Mouse (Mus musculus): ENCODE results near the gene Slc25a30.
"Not testable (repeated sequence)": the region's sequence is repeated elsewhere in the genome, so short reads cannot be mapped to it uniquely, and the experiment has no call there.

The Slc25a30 gene

DNA sequence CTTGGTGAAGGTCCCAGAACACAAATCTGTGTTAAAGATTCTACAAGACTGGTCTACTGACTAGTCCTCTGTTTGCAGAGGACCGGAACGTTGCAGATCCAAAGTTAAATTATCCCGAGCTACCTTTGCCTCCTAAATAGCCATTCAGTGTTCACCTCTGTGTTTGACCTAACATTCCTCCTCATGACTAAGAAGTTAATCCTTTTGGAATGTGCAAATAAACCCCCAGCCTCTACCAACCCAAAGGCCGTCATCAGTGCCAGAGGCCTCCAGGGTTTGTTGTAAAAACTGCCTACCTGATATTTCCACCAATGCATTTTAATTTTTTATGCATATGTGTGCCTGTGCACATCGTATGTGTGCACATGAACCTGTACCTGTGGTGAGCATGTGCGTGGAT is 7.5 kb upstream of the Slc25a30 start:
- in situ Hi-C loops (cut with MseI, MboI): loop anchor here in 1 of 2 experiments (5.0 kb wide), 1 partner anchor 33 kb away; no protein-coding TSS in a partner anchor

GRCm38 (mm10) chr14:75793110-75793509 is 6.3 kb upstream of the Slc25a30 start:
- in situ Hi-C loops (cut with MseI, MboI): loop anchor here in 1 of 2 experiments (5.0 kb wide), 1 partner anchor 34 kb away; no protein-coding TSS in a partner anchor

GRCm38 (mm10) chr14:75791372-75791771 is 4.5 kb upstream of the Slc25a30 start:
- in situ Hi-C loops (cut with MseI, MboI): loop anchor here in 1 of 2 experiments (5.0 kb wide), 1 partner anchor 36 kb away; no protein-coding TSS in a partner anchor

- in situ Hi-C loops (cut with MseI, MboI): loop anchor here in 1 of 2 experiments (5.0 kb wide), 1 partner anchor 37 kb away; no protein-coding TSS in a partner anchor
Observed at GRCm38 (mm10) chr14:75790411-75790996, 3.7 kb upstream of the Slc25a30 start.

GRCm38 (mm10) chr14:75789291-75789690 is 2.5 kb upstream of the Slc25a30 start:
- in situ Hi-C loops (cut with MseI, MboI): loop anchor here in 1 of 2 experiments (5.0 kb wide), 1 partner anchor 52 kb away; no protein-coding TSS in a partner anchor

DNA sequence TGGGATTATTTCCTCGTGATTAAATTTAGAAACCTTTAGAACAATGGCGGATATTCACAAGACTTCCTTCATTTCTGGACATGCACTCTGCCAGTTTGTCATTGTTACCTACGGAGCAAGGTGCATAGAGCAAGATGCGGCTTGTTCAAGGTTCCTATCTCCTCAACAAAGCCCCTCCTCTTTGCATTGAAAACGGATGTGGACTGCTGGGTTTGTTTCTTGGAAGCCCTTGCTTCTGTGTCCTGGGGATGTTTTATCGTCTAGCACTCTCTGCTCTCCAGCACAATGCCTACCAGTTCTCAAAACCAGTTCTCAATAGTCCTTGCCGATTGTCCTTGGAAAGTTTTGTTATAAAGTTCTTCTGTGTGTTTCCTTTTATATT is 948 bp upstream of the Slc25a30 start:
- in situ Hi-C loops (cut with MseI, MboI): loop anchor here in 1 of 2 experiments (5.0 kb wide), 1 partner anchor 50 kb away; no protein-coding TSS in a partner anchor

DNA sequence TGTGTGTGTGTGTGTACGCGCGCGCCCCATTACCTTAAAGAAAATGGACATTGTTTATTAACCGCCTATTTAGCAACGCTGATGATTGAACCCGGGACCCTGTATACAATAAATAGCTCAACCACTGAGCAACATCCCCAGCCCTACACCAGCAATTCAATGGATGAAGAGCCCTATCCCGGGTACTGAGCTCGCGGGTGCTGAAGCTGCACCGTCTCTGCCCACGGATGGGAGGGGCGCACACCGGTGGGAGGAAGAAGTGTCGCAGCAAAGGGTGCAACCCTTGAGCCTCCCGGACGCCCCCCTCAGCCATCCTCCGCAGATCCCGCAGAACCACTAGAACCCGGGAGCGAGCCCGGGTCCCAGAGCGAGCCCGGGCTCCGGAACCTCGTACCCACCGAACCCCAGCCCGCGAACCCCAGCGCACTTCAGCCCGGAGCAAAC is 391 bp downstream of the Slc25a30 start:
- in situ Hi-C loops (cut with MseI, MboI): loop anchor here in 1 of 2 experiments (5.0 kb wide), 1 partner anchor 49 kb away; no protein-coding TSS in a partner anchor

GRCm38 (mm10) chr14:75779913-75780312 is 6.9 kb downstream of the Slc25a30 start:
- in situ Hi-C loops (cut with MseI, MboI): no loop called here

DNA sequence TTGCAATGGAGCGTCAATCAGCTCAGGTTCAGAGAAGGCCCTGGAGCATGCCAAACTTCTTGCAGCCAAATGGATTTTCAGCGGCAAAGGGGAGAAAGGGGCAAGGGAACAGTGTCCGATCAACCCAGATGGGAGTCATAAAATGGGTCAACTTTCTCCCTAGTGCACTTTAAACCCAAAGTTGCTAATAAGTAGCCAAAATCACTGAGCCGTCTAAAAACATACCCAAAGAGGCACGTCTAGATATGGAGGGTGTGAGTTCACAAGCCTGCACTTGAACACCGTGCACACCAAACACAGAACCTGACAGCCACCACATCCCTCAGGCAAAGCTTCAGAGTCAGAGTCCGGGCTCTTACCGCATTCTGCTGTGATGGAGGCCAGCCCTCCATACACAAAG is 10.2 kb downstream of the Slc25a30 start:
- in situ Hi-C loops (cut with MseI, MboI): no loop called here

DNA sequence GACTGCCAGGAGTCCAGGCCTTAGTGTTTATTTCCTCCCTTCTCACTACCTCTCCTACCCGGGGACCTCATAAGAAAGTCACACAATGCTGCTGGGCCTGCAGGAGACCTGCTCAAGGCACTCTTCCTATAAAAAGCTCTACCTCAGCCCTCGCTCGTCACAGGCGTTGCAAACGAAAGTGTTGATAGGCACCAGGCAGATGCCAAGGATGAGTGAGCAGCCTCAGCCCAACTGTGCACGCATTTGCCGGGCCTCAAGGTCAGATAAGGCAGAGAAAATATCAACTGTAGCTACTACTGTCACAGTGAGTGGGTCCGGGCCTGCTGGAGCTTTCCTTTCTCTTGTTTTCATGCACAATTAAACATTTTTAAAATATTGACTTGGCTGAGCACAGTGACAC is 13.4 kb downstream of the Slc25a30 start:
- in situ Hi-C loops (cut with MseI, MboI): no loop called here

- in situ Hi-C loops (cut with MseI, MboI): not testable (repeated sequence)
Observed at GRCm38 (mm10) chr14:75772407-75772806, 14.4 kb downstream of the Slc25a30 start.

- in situ Hi-C loops (cut with MseI, MboI): no loop called here
Observed at GRCm38 (mm10) chr14:75771101-75771501, 15.7 kb downstream of the Slc25a30 start.

GRCm38 (mm10) chr14:75769334-75769733 is 17.5 kb downstream of the Slc25a30 start:
- in situ Hi-C loops (cut with MseI, MboI): no loop called here

DNA sequence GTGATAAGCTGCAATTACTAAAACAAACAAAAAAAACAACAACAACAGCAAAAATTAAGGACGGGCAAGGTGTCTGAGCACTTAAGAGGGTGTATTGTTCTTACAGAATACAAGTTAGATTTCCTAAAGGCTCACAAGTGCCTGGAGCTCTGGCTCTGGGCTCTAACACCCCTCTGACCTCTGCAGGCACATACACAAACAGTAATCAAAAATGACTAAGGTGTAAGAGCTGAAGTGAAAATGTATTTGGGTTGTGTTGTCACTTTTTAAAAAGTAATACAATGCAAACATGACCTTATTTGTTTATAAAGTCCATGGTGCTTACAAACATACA is 18.6 kb downstream of the Slc25a30 start:
- in situ Hi-C loops (cut with MseI, MboI): no loop called here

DNA sequence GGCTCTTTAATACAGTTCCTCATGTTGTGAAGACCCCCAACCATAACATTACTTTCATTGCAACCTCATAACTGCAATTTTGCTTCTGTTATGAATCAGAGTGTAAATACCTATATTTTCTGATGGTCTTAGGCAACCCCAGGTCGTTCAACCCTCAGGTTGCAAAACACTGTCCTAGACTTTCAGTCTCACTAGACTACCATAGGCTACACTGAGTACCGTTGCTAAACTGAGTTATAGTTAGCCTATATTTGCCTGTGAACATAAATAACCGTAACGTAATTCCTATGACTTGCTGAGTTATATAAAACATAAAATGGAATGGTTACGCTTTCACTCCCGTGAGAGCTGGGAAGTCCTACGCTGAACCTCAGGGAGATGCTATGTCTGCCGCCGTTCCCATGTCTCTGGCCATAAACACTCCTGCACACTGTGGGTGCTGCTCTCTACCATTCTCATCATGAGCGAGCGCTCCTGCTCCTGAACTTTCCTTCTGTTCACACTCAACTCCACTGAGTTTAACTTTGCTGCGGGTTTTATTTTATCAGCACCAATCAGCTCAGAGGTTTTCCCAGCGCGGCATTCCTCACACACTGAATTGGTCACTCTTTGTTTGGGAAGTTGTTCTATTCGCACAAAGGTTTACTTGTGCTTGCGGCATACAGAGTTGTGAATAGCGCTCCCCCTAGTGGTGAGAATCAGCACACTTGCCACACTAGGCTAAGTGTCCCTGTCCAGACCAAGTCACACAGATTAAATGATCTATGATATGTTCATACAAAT is 19.2 kb downstream of the Slc25a30 start:
- in situ Hi-C loops (cut with MseI, MboI): no loop called here

- in situ Hi-C loops (cut with MseI, MboI): no loop called here
Observed at GRCm38 (mm10) chr14:75761028-75761805, 25.6 kb downstream of the Slc25a30 start.

- in situ Hi-C loops (cut with MseI, MboI): no loop called here
Observed at GRCm38 (mm10) chr14:75758401-75758800, 28.4 kb downstream of the Slc25a30 start.

DNA sequence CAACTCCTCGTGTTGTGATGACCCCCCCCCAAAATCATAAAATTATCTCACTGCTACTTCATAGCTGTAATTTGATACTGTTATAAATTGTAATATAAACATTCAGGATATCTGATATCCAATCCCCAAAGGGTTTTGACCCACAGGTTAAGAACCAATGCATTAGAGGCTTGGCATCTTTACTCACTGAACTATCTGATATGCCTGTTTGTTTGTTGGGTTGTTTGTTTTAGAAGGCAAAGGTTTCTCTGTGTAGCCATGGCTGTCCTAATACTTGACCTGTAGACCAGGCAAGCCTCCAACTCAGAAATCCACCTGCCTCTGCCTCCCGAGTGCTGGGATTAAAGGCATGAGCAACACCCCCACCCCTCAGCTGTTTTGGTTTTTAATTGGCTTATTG is 29.0 kb downstream of the Slc25a30 start:
- in situ Hi-C loops (cut with MseI, MboI): no loop called here

GRCm38 (mm10) chr14:75756971-75757370 is 29.9 kb downstream of the Slc25a30 start:
- in situ Hi-C loops (cut with MseI, MboI): no loop called here

DNA sequence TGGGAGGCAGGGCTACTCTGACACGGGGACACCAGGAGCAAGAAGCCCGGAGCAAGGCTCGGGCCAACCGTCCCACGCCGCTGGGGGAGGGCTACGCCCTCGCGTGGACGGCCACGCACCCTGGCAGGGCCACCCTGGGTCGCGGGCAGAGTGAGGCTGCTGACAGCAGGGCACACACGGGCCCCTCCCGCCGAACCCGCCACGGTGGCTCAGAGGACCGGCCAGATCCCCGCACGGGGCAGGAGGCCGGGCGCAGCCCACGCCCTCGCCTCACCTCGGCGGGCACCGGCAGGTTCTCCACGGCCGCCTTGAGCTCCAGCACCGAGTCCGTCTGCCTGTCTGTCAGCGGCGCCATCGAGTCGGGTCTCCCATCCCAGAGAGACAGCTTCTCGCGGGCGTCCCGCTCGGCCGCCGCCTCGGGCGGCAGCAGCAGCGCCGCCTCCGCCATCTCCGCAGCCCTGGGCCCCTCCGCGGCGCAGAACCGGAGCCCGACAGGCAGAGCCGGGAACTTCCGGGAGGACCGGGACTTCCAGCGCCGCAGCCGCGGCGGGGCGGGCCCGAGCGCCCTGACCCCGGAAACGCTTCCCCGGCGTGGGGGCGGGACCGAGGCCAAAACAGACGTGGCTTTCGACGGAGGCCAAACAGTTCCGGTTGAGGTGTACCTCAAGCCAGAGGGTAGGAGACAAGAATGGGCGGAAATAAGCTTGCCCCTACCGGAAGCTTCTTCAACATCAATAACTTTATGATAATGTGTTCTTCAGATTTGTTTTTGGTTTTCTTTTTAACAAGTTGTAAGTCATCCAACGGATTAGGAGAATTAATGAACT is 32.6 kb downstream of the Slc25a30 start, which contains the start of gene Cog3:
TSS of gene Cog3 (minus strand) at position 527 of the 827 bp plus-strand sequence.
- in situ Hi-C loops (cut with MseI, MboI): no loop called here

DNA sequence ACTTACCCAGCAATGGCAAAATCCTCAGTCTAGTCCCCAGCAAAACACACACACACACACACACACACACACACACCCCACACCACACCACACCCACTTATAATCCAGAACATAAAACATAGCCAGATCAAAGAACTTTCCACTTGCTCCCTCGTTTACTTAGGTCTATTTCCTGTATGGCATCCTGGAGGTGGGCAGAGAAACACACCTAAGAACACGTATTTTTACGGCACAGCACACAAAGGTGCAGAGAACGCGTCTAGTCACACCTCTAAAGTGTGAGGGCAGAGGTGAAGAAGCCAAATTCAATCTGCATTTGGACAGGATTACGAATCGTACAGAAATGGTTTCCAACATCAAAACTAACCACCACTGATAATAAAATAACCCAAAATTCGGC is 33.6 kb downstream of the Slc25a30 start:
- in situ Hi-C loops (cut with MseI, MboI): no loop called here

Measured in mouse trophoblast stem cell (cell line).